Mouse (Mus musculus) cerebellum, postnatal 14 days (tissue): Measurements from ENCODE around the gene Gas7.
A peak's percentile ranks its signal among the peaks of the same experiment; 100 is the strongest.

Experiments
- DNase-seq, 2 experiments: peaks; one replicate each; pipeline ENCODE4 v3.0.0; 2021; ENCODE audit warnings: mixed read lengths in 2 of 2

Gas7 gene

GRCm38 (mm10) chr11:67722399-67723156 lies 267.3 kb downstream of the Gas7 start:
- DNase-seq, result no peak

GRCm38 (mm10) chr11:67723231-67724013 lies 268.2 kb downstream of the Gas7 start:
- DNase-seq, result no peak

GRCm38 (mm10) chr11:67727095-67727494 lies 271.9 kb downstream of the Gas7 start:
- no peak for DNase-seq

GRCm38 (mm10) chr11:67728726-67729125 lies 273.5 kb downstream of the Gas7 start:
- no peak for DNase-seq

- DNase-seq, result no peak
Observed at GRCm38 (mm10) chr11:67731056-67731455, 275.8 kb downstream of the Gas7 start.

GRCm38 (mm10) chr11:67733726-67734125 lies 278.5 kb downstream of the Gas7 start:
- DNase-seq, result peak; percentile 26 to 51

GRCm38 (mm10) chr11:67734597-67734996 lies 279.4 kb downstream of the Gas7 start:
- no peak for DNase-seq

- no peak for DNase-seq
Observed at GRCm38 (mm10) chr11:67738345-67738744, 283.1 kb downstream of the Gas7 start.
